Mouse (Mus musculus): ENCODE results near the gene Dok1. TPM values are rescaled to one million over a fixed set of nuclear protein-coding genes. Genes with fewer than 3 reads are reported as not detected.
A peak's percentile ranks its signal among the peaks of the same experiment; 100 is the strongest.

The Dok1 gene
- total and polyA plus RNA-seq, 3 experiments: 18.7 to 22.3 TPM; not detected in 1

DNA sequence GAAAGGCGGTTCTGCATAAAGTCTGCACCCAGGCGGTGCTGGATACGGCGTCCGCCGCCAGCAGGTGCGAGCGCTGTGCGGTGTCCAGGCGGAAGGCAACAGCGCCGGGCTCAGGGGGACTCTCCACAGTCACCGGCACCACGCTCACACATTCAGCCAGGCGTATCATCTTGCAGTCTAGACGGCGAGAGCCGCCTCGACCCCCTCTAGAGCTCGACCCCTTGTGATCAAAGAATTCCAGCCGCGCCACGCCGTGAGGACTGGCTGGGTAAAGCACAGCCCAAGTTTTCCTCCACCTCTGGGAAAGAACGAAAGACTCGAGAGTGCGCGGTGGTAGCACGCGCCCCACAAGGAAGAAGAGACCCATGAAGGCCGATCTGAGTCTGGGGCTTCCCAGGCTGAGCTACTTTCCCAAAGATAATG, 491 bp downstream of the Dok1 start:
- Histone ChIP-seq H3K27ac (ENCODE audit: control insufficient read depth, low read depth, low read length) (peak overlapping the region; percentile 56), H3K27me3 (ENCODE audit: control insufficient read depth in 1 of 2, insufficient read depth in 2 of 2, low read length in 2 of 2) (no peaks in the 10 kb centered on the region; a peak in 1 of 4 replicates), H3K9ac (ENCODE audit: control insufficient read depth, low read depth, low read length, poor library complexity, severe bottlenecking) (peak overlapping the region; percentile 96), H3K36me3 (ENCODE audit: control insufficient read depth in 1 of 2, insufficient read depth in 2 of 2, low read length in 2 of 2) (peaks cover 0 to 4% of the 10 kb centered on the region in 2 experiments; a peak in 2 of 4 replicates), H3K9me3 (replicated peaks; ENCODE audit: insufficient read depth, low read length) (no peaks in the 10 kb centered on the region), H3K79me2 (ENCODE audit: control insufficient read depth, insufficient read depth, low read length, poor library complexity) (peaks cover 9% of the 10 kb centered on the region), H3K4me3 (ENCODE audit: control insufficient read depth in 1 of 2, insufficient read depth in 1 of 2, low read depth in 2 of 2, low read length in 2 of 2) (peak overlapping the region; percentile 94 to 98), H3K4me1 (ENCODE audit: control insufficient read depth in 1 of 2, insufficient read depth in 2 of 2, low read length in 2 of 2) (peaks cover 0 to 5% of the 10 kb centered on the region in 2 experiments; a peak in 2 of 4 replicates)
- TF ChIP-seq MXI1 (IDR thresholded peaks at IDR 0.05; ENCODE audit: low read depth, low read length) (peak; percentile 74), MAX (IDR thresholded peaks at IDR 0.05; ENCODE audit: low read length) (0 out of 2 replicates have a peak, but pooled peaks have one; percentile 16), POLR2AphosphoS2 (IDR thresholded peaks at IDR 0.05; ENCODE audit: low read length) (no peak), GATA1 (IDR thresholded peaks at IDR 0.05; ENCODE audit: low read depth, low read length) (no peak), POLR2A (IDR thresholded peaks at IDR 0.05; ENCODE audit: control insufficient read depth in 1 of 2, insufficient read depth in 1 of 2, low read depth in 1 of 2, low read length in 2 of 2, poor library complexity in 1 of 2) (no peak; a peak in 1 of 4 replicates), RAD21 (IDR thresholded peaks at IDR 0.05; ENCODE audit: low read depth, low read length) (no peak), GABPA (IDR thresholded peaks at IDR 0.05; ENCODE audit: low read depth, low read length) (no peak), UBTF (IDR thresholded peaks at IDR 0.05; ENCODE audit: borderline replicate concordance, insufficient read depth, low read depth, low read length) (0 out of 2 replicates have a peak, but pooled peaks have one; percentile 28), CTCF (IDR thresholded peaks at IDR 0.05 in 2 of 3, conservative IDR thresholded peaks at IDR 0.05 in 1 of 3; ENCODE audit: control insufficient read depth in 1 of 3, insufficient read depth in 1 of 3, low read depth in 2 of 3, low read length in 3 of 3, poor library complexity in 1 of 3, severe bottlenecking in 1 of 3) (no peak), ZC3H11A (IDR thresholded peaks at IDR 0.05; ENCODE audit: low read depth, low read length) (no peak)
- peak; percentile 62 for DNase-seq (ENCODE audit: low read depth, low spot score)

DNA sequence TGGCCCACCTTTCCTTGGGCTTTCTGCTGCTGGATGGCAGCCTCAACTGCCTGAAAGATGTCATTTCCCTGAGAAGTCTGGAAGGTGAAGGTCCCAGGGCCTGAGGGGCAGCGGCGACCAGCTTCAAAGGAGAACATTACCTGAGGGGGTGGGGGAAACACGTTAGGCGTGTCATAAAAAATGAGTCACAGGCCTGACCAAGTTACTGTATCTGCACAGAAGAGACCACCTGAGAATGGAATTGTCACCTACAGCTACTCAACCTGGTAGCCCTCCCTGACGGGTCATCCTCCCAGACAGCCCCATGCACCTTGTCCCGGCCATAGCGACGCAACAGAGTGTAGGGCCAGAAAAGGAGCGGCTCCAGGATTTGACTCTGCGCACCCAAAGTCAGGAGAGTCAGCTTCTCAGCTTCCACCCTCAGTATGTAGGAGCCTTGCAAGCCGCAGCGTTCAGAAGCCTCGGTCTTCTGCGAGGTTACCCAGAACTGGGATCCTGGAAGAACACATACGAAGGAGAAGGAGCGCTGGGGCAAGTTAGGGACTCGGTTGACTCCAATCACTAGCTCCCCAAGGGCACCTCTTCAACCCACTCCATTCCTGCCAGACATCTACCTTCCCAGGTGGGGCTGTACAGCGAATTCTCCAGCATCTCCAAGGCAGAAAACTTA, 1.2 kb downstream of the Dok1 start:
- peaks cover 0 to 5% of the 10 kb centered on the region in 2 experiments; a peak in 2 of 4 replicates for H3K4me1 ChIP-seq (ENCODE audit: control insufficient read depth in 1 of 2, insufficient read depth in 2 of 2, low read length in 2 of 2)
- H3K27ac ChIP-seq (ENCODE audit: control insufficient read depth, low read depth, low read length): no peak overlapping the region
- TF ChIP-seq USF2 (IDR thresholded peaks at IDR 0.05; ENCODE audit: borderline replicate concordance in 1 of 2, insufficient read depth in 1 of 2, low read depth in 1 of 2, low read length in 2 of 2) (no peak), POLR2AphosphoS5 (IDR thresholded peaks at IDR 0.05; ENCODE audit: borderline replicate concordance, low read depth, low read length) (no peak), MEF2A (IDR thresholded peaks at IDR 0.05; ENCODE audit: extremely low read depth, insufficient replicate concordance, low read depth, low read length, poor library complexity, severe bottlenecking) (no peak), TBP (IDR thresholded peaks at IDR 0.05; ENCODE audit: low read depth, low read length) (no peak), ZMIZ1 (IDR thresholded peaks at IDR 0.05; ENCODE audit: low read depth, low read length) (no peak)
- peaks cover 0 to 4% of the 10 kb centered on the region in 2 experiments; a peak in 2 of 4 replicates for H3K36me3 ChIP-seq (ENCODE audit: control insufficient read depth in 1 of 2, insufficient read depth in 2 of 2, low read length in 2 of 2)
- no peaks in the 10 kb centered on the region for H3K9me3 ChIP-seq (replicated peaks; ENCODE audit: insufficient read depth, low read length)
- peak overlapping the region; percentile 94 to 98 for H3K4me3 ChIP-seq (ENCODE audit: control insufficient read depth in 1 of 2, insufficient read depth in 1 of 2, low read depth in 2 of 2, low read length in 2 of 2)
- DNase-seq (ENCODE audit: low read depth, low spot score): no peak
- H3K27me3 ChIP-seq (ENCODE audit: control insufficient read depth in 1 of 2, insufficient read depth in 2 of 2, low read length in 2 of 2): no peaks in the 10 kb centered on the region; a peak in 1 of 4 replicates
- H3K9ac ChIP-seq (ENCODE audit: control insufficient read depth, low read depth, low read length, poor library complexity, severe bottlenecking): peak overlapping the region; percentile 96
- peaks cover 9% of the 10 kb centered on the region for H3K79me2 ChIP-seq (ENCODE audit: control insufficient read depth, insufficient read depth, low read length, poor library complexity)
